Mouse (Mus musculus): ENCODE measurements around the gene Gpr45. TPM values are rescaled to one million over a fixed set of nuclear protein-coding genes. Genes with fewer than 3 reads are reported as not detected.
"Not testable (repeated sequence)": the region's sequence is repeated elsewhere in the genome, so short reads cannot be mapped to it uniquely, and the experiment has no call there.

The Gpr45 gene
- 1 to 10 TPM; 1.7 to 4.3 TPM for total RNA-seq (2021)
- long read RNA-seq, experiment 1, partial matches to known transcripts, result 0 of 3 reads
- long read RNA-seq, experiment 1, other reads (novel, unspliced or antisense), result 0 of 3 reads
- long read RNA-seq, experiment 2, partial matches to known transcripts, result 0 of 1 reads
- long read RNA-seq, experiment 2, other reads (novel, unspliced or antisense), result 0 of 1 reads

DNA sequence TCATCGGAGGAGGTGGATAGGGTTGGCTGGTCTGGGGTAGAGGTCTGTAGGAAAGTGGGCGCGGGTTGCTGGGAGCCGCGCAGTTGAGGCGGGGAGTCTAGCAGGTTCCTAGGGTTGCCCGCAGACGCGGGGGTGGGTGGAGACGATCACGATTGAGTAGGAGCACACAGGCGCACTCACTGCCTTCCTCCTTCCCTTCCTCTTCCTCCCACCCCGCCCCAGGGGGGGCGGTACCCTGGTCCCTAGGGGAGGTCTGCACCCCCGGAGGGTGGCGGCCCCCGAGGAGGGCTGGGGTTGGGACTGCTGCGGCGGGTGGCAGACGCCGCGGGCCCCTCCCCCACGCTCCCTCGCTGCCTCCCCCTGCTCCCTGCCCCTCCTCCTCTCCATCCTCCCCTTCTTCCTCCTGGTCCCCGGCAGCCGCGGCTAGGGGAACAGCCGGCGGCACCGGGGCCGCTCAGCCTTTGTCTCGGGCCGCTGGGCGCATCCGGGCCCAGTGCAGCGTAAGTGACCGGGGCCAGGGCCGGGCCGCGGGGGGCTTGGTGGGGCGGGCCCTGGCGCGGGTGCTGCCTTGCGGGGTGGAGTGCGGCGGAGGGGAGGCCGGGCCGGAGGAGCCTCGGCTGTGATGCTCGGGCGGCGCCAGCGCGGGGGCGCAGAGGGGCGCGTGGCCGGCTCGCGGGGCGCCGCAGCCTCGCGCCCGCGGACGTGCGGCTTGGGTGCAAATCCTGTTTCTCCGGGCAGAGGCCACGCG, at the start of gene Gpr45:
Gpr45 (plus strand) TSS at position 139 of the 748 bp plus-strand sequence.
- peak; percentile 17 to 25 for DNase-seq (ENCODE audit: low spot score in 2 of 2)

DNA sequence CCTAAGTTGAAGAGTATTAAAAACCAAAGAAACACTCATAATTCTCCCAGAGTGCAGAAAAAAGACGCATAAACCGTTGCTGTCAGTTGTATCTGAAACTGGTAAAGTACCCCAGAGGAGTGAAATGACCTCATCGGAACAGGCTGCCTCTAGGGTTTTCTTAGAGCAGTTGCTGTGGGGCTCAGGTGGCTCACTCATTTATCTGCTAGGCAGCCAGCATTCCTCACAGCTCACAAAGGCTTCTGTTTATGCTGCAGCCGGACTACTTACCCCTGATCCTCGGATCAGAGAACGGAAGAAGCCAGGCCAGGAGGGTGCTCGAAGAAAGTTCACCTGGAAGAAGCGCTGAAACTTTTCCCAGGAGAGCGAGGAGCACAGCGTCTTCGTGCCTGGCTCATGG, 47.5 kb upstream of the Gpr45 start:
- DNase-seq (ENCODE audit: low spot score in 2 of 2), result no peak

DNA sequence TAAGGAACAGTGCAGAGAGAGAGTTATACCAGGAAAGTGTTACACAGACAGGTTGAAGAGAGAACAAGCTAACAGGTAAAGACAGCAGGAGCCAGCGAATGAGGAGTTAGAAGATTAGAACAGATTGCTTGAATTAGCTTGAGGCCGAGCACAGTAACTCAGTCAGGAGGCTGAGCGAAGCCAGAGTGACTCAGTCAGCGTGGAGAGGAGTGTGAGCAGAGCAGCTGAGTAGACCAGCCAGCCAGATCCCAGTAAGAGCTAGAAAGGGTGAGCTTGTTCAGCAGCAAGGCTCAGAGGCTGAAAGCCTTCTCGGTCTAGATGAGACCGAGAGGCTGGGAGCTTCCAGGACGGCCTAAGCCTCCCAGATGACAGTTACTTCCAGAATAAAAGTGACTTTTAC, 46.0 kb upstream of the Gpr45 start:
- no peak for DNase-seq (ENCODE audit: low spot score in 2 of 2)

DNA sequence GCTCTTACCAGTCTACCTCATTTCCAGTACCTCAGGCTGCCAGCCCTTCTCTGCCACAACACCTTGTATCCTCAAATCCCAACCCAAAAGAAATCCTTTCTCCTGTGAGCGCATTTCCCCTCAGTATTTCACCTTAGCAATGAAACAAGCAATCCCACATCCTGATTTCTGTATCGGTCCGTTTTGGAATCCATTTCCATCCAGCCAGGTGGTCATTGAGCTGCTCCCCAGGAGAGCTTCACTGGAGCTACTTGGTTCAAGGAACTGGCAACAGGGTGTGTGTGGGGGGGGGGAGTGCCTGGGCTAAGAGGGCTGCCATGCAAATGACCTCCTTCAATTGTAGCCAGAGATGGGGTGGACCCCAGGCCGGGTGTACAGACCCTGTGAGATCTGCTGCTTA, 45.5 kb upstream of the Gpr45 start:
- DNase-seq (ENCODE audit: low spot score in 2 of 2), result no peak

DNA sequence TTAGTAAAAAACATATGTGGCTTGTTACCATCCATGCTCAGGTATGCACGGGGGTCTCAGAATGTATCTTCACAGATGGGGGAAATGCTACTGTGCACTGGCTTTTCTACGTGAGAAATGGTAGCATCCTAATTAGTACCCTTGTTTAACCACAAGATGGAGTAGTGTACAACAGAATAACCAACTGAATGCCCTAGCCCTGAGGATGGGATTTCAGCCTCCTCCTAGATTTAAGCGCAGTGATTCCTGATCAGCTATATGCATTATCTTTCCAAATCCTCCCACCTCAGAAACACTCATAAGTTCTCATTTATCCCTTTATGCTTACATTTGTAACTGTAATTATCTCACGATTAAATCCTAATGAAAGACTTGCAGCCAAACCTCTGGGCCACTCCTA, 37.6 kb upstream of the Gpr45 start:
- no peak for DNase-seq (ENCODE audit: low spot score in 2 of 2)

DNA sequence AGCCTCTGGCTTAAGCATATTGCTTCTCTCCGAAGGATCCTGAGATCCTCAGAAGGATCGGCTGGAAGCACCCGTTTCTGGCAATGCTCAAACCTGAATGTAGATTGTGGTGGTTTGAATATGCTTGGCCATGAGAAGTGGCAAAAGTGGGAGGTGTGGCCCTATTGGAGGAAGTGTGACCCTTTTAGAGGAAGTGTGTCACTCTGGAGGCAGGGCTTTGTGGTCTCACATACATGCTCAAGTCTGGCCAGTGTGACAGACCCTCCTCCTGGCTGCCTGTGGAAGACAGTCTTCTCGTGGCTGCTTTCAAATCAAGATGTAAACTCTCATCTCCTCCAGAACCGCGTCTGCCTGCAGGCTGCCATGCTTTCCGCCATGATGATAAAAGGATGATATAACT, 36.0 kb upstream of the Gpr45 start:
- no peak for DNase-seq (ENCODE audit: low spot score in 2 of 2)

DNA sequence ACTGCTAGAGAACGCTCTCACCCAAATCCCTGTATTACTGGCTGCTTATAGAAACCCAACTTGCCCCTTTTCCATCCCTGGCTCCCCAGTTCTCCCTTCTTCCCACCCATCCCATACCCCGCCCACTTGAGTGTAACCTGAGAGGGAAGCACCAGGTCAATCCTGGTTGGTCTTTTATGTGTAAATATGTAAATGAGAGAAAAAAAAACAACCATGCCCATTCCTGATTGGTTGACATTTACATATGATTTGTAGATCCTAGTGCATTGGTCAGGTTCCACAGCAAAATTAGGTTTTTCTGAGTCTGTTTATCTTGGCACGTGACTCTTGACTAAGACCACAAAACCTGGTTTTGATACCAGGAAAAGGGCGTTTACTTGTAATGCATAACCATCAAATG, 34.8 kb upstream of the Gpr45 start:
- no peak for DNase-seq (ENCODE audit: low spot score in 2 of 2)

DNA sequence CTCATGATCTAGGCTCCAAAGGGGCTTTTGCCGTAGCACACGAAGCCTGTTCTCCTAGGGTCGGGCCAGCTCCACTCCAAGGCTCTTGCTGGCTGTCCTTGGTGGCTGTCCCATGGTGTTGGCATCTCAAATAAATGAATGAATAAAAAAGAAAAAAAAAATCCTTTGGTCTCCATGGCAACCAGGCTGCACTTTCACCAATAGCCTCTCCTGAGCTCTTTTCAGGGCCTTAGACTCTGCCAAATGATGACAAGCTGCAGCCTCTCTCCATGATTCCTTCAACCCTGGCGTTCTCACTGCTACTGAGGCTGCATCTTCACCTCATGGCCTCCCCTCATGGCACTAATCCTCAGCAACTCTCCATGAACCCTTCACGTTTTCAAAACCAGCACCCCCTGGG, 28.7 kb upstream of the Gpr45 start:
- no peak for DNase-seq (ENCODE audit: low spot score in 2 of 2)

DNA sequence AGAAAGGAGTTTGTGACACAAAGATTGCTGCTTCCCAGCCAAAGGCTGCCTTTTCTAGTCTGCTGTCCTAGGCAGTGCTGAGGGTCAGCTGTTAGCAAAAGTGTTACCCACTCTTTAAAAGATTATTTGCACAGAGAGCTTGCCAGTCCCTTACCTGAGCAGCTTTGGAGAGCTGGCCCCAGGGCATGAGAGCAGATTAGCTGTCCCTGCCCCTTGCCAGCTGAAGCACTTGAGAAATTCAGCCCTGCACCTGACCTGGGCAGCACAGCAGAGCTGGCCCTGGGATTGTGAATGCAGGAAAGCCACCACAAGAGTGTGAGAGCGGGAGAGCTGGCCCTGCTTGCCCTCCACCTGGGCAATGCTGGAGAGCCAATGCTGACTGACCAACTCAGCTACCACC, 19.1 kb upstream of the Gpr45 start:
- DNase-seq (ENCODE audit: low spot score in 2 of 2), result no peak

DNA sequence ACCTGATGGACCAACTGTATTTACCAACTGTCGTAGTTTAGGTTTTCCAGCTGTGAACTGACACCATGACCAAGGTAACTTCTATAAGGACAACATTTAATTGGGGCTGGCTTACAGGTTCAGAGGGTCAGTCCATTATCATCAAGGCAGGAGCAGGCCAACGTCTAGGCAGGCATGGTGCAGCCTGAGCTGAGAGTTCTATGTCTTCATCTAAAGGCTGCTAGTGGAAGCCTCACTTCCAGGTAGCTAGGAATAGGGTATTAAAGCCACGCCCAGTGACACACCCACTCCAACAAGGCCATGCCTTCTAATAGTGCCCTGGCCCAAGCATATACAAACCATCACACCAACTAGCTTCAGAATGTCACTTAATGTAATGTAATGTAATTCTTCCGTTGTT, 4.2 kb upstream of the Gpr45 start:
- DNase-seq (ENCODE audit: low spot score in 2 of 2), result no peak

DNA sequence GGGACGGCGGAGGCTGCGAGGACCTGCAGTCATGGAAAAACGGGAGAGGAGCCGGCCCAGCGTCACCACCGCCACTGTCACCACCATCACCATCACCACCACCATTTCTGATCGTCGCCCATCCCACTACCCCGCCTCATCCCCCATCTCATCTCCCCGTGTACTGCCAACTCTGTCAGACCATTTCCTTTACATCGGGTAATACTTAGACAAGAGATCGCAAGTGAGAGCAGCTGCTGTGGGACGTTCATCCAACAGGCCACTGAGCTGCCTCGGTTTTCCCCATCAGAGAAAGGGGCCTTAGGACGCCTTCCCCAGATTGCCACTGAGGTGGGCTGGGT, 780 bp downstream of the Gpr45 start:
- no peak for DNase-seq (ENCODE audit: low spot score in 2 of 2)

DNA sequence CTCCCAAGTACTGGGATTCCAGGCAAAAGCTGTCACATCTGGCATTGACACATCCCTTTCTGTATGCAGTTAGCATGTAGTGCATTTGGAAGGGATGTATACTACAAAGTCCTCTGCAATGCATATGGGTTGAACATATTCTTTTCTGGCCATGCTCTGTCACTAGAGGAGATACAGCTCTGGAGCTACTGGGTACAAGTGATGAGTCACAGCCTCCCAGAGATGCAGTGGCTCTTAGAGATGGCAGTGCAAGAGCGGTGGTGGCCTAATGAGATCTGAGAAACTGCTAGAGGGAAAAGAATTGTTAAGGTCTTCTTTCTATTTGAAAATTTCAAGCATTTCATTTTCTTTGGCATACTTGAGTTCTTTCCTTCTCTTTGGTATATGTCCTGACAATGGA, 4.2 kb downstream of the Gpr45 start:
- no peak for DNase-seq (ENCODE audit: low spot score in 2 of 2)

DNA sequence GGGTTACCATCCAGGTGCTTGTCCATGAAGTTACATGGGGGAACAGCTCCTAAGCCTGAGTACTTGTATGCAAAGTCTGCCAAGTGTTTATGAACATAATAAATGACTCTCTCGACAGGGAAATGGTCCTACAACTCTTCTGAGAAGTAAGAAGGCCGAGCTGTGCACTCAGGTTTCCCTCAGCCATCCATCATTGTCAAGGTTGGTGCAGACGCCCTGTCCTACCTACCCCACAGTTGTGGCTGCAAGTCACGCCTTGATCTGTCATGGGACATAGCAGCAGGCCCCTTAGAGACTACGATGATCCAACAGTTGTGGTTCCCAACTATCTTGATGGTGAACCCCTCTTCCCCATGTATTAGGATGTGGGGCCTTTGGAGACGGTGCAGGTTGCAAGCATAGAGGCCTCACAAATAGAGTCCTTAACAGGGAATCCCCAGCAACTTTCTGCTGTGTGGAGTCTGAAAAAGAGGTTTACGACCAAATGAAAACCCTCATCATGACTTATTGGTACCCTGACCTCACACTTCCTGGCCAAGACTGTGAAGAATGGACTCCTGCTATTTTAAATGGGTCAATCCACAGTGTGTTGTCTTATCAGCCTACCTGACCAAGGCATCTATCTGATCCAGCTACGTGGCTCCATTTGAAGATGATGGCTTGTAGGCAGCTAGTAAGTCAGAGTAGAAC, 30.6 kb downstream of the Gpr45 start:
- DNase-seq (ENCODE audit: low spot score in 2 of 2), result no peak

DNA sequence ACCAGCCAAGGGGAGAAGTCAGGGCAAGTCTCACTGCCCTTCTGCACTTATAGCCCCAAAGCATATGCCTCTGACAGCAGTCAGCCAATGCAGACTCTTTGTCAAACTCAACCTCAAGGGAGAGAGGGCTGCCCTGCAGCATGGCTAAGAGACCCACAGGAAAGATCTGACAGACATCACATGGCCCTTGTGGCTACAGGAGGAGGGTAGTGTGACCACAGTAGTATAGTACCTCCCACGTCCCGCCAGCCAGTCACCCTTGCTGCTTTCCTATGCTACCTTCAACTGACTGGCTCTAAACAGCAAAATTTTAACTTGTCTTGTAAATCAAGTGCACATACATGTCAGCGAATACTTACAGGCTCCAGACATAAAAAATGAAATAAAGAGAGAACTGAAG, 31.4 kb downstream of the Gpr45 start:
- no peak for DNase-seq (ENCODE audit: low spot score in 2 of 2)

DNA sequence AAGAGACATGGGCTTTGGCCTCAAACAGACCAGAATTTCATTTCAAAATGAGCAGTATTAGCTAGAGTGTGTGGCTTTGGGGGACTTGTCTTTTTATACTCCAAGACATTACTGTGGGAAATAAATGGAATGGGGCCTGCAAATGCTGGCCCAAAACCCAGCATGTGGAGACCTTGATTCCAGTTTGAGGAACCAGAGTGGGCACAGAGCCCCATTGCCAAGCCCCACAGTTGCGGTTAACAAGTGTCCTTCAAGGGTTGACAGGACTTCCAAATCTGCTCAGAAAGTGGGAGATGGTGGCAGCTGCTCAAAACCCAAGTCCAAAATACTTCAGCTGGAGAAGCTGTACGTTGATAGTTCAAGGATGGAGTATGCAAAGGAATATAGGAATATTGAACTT, 36.3 kb downstream of the Gpr45 start:
- DNase-seq (ENCODE audit: low spot score in 2 of 2), result peak in 1 of 2 experiments; percentile 2

DNA sequence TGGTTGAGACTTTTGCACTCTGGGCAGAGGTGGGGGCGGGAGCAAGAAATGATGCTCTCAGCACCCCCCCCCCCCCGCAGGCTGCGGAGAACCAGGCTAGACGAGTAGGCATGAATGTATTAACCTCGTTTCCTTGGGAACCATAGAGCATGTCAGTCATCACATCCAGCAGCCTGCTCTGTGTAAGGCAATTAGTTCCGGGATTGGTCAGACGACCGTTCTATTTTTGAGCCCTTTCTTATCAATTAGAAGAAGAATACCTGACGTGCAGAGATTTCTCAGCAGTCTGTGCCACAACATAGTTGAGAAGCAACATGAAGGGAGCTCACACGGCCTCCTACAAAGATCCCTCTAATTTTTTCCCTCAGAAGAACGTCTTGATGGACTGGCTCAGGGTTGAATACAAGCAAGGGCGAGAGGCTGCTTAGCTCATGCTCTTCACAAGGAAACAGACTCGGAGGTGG, 53.4 kb downstream of the Gpr45 start:
- DNase-seq (ENCODE audit: low spot score in 2 of 2), result no peak

DNA sequence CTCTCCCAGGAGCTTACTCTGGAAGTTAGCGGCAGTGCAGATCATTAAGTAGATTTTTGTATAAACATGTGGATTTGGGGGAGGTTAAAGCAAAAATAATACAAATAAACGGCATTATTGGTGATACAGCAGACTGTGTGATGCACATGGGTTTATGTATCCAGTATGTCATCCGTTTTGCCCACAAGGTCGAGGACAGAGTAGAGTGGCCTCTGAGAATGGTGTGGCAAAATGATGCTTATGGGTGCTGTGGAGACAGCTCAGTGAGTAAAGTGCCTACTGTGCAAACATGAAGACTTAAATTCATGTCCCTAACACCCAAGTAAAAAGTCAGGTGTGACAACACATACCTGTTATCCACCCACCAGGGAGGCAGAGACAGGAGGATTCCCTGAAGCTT, 53.9 kb downstream of the Gpr45 start:
- DNase-seq (ENCODE audit: low spot score in 2 of 2), result no peak

DNA sequence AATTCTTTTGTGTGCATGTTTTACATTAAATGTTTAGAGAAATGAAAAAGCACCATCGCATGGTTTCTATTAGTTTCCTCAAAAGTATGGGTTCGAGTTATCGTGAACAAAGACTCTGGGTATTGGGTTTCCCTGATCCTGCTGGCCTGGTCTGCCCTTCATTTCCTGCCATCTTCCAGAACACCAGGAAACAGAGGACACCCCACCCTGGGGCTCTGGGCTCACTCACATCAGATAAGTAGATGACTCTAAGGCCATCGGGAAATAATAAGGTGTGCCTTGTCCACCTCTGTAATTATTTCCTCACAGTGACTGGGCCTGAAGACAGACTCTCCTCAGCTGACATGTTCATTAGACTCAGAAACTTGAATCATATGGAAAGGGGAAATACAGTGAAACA, 57.8 kb downstream of the Gpr45 start:
- DNase-seq (ENCODE audit: low spot score in 2 of 2), result no peak

DNA sequence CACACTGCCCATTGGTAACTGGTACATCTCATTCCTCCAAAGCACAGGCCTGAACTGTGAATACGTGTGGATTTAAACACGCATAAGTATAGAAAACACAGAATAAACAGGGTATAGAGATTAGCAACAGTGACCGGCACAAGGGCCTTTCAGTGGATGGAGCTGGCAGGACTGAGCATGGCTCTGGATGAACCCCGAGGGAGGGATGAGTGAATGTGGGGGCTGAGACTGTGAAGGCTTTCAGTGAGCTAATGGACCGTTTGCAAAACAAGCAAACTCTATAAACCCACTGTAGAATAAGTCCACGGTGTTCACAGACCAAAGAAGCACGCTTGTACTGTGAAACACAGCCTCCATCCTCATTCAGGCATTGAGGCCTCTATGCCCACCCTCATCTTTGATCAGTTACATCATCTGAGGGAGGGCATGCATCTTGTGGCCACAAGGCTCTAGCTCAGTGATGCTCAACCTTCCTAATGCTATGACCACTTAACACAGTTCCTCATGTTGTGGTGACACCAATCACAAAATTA, 62.5 kb downstream of the Gpr45 start:
- not testable (repeated sequence) for DNase-seq (ENCODE audit: low spot score in 2 of 2)

DNA sequence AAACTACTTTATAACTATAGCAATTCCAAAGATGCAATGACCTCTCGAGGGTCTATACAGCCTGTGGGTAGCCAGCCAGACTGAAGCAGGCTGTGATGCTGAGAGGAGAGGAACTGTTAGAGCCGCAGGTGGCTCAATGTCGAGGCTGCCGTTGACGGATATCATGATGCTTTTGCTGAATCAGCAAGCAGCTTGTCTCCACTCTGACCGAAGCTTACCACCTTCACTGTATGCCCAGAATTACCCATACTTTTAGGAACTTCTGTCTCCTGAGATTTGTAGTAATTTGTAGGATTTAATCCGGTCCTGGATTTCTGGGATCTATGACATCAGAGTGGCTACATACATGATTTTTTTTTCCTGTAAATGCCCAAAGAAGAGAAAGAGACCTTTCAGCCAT, 83.3 kb downstream of the Gpr45 start:
- DNase-seq (ENCODE audit: low spot score in 2 of 2), result no peak

DNA sequence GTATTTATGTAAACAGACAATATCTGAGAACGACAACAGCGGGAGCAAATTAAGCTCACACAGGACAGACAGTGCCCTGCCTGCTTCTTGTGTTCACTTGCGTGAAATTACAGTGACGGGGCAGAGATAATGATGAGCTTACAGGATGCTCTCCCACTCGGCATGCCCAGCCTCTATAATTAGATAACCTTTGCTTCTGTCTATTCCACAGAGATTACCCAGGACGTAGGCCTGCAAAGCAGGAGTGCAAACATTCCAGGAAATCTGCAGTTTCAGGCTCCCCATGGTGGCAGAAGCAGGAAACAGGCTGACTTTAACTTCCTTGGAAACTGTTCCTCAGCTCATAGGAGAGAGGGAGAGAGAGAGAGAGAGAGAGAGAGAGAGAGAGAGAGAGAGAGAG, 89.6 kb downstream of the Gpr45 start:
- DNase-seq (ENCODE audit: low spot score in 2 of 2), result no peak
